Mouse (Mus musculus): ENCODE data around the gene Eef1akmt1.

DNA sequence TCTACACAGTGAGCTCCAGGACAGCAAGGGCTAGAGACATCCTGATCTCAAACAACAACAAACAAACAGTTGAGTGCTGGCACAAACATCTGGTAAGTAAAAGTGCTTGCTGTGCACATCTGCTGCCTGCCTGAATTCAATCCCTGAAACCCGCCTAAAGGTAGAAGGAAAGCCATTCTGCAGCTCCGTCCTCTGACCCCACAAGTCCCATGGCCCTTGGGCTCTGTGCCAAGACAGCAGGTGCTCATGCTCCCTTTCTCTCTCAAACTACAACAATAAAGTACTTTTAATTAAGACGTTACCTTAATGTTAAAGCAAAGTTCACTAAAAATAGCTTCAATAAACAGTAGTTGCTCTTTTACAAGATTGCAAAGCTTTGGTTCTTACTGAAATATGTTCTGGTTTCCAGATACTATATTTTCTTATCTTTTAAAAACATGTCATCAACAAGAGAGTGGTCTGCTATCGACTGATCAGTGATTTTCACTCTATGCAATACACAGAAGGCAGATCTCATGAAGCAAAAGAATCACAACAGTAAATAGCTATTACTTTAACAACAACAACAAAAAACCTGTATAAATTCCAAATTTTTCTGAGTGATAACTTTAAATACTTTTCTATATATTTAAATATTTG lies 49.3 kb upstream of the Eef1akmt1 start:
- no peak for TF ChIP-seq CTCF (IDR thresholded peaks at IDR 0.05; ENCODE audit: insufficient read depth, low read depth, low read length)
- no peak for TF ChIP-seq POLR2A (IDR thresholded peaks at IDR 0.05; ENCODE audit: insufficient read depth, low read depth, low read length)
